Mouse (Mus musculus): Measurements from ENCODE around the gene Acap1. TPM values are rescaled to one million over a fixed set of nuclear protein-coding genes. Genes with fewer than 3 reads are reported as not detected.

Acap1 gene
- total RNA-seq, 1 experiment from 2014 or later, result 81.7 TPM

DNA sequence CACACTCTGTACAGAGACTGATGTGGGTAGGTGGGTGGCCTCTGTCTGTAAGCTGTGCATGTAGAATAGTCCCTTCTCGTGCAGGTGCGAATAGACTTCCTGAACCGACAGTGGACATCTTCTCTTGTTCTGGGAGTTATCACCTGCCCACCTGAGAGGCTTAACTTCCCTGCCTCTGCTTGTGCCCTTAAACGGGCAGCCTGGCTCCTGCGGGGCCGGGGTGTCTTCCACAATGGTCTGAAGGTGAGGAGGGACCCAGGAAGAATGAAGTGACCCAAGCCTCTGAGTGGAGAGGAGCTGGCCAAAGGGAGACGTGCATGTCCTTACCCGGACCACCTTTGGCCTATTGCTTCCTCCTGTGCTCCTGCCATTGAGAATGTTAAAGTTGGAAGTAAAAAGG, 14.8 kb upstream of the Acap1 start:
- ATAC-seq (replicated peaks; ENCODE audit: low read depth, poor library complexity, severe bottlenecking), result no peak

DNA sequence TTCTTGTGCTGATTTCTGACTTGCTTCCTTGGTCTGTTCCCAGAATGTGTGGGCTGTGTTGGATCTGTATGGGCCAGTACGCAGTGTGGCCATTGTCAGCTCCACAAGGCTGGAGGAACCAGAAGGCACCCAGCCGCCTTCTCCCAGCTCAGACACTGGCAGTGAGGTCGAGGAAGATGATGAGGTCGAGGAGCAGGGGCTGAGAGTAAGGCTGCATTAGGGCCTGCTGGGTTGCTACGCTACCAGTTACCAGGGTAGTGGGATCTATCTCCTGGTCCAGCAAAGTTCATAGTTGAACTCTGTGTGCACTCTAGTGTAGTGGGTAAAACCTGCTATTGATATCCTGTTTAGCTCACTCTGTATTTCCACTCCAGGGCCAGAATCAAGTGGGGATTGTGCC, 13.8 kb upstream of the Acap1 start:
- ATAC-seq (replicated peaks; ENCODE audit: low read depth, poor library complexity, severe bottlenecking), result no peak

DNA sequence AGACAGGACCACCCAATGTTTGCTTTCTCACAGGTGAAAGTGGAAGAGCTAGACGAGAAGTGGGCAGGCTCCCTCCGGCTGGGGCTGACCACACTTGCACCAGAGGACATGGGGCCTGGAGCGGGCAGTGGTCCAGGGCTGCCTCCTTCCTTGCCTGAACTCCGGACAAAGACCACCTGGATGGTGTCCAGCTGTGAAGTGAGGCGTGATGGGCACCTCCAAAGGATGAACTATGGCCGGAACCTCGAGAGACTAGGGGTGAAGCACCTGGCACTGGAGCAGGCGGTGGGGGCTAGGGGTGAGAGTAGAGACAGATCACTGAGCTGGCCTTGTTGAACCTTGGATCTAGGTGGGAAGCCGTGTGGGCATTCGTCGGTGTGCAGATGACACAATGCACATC, 13.3 kb upstream of the Acap1 start:
- no peak for ATAC-seq (replicated peaks; ENCODE audit: low read depth, poor library complexity, severe bottlenecking)

DNA sequence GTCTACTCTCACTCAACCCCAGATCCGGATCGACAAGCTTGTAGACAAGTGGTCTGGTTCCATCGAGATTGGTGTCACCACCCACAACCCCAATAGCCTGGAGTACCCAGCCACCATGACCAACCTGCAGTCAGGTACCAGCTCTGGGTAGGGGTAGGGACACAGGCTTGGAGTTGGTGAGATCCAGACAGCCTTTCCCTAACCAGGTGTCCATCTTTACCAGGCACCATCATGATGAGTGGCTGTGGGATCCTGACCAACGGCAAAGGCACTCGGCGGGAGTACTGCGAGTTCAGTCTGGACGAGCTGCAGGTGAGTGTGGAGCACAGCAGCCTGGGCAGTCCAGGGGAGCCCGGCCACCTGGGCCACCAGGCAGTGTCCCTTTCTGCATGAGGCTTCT, 9.0 kb upstream of the Acap1 start:
- ATAC-seq (replicated peaks; ENCODE audit: low read depth, poor library complexity, severe bottlenecking), result no peak

DNA sequence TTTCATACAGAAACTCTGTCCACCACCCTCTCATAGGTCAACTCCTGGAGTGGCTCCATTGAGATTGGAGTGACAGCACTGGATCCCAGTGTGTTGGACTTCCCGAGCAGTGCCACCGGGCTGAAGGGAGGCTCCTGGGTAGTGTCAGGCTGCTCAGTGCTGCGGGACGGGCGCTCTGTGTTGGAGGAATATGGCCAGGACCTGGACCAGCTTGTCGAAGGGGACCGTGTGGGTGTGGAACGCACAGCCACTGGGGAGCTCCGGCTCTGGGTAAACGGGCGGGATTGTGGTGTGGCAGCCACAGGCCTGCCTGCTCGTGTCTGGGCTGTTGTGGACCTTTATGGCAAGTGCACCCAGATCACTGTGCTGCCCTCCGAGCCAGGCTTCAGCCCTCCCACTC, 7.6 kb upstream of the Acap1 start:
- no peak for ATAC-seq (replicated peaks; ENCODE audit: low read depth, poor library complexity, severe bottlenecking)

DNA sequence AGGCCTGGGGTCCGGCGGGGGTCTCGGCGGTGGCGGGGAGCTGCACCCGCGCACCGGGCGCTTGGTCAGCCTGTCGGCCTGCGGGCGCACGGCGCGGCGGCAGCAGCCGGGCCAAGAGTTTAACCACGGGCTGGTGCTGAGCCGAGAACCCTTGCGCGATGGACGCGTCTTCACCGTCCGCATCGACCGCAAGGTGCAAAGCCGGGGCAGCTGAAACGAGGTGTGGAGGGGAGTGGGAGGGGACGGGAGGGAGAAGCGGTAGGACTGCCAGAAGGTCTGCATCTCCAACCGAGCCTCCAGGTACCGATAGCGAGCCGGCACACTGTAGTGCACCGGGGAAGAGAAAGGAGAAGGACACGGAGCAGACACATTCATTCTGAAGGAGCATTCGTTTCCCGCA, 6.7 kb upstream of the Acap1 start:
- ATAC-seq (replicated peaks; ENCODE audit: low read depth, poor library complexity, severe bottlenecking), result no peak

DNA sequence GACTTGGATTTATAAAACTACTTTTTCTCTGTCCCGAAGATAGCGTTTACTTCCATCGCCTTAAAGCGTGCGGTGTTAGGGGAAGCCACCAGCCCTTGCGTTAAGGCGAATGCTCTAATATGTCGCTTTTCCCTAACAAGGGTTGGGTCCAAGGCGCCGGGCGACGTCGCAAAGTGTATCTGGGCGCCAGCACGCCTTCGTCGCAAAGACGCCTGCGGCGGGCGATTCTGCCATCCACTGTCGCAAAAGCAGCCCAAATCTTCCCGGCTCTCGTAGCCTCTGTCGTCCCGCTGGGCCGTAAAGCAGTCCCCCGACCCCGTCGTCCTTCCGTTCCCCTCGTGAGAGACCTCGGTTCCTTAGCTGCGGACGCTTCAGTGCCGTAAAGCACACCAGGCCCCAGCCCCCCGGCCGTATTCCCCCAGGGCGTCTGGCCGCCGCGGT, 6.1 kb upstream of the Acap1 start:
- ATAC-seq (replicated peaks; ENCODE audit: low read depth, poor library complexity, severe bottlenecking), result peak; percentile 85

DNA sequence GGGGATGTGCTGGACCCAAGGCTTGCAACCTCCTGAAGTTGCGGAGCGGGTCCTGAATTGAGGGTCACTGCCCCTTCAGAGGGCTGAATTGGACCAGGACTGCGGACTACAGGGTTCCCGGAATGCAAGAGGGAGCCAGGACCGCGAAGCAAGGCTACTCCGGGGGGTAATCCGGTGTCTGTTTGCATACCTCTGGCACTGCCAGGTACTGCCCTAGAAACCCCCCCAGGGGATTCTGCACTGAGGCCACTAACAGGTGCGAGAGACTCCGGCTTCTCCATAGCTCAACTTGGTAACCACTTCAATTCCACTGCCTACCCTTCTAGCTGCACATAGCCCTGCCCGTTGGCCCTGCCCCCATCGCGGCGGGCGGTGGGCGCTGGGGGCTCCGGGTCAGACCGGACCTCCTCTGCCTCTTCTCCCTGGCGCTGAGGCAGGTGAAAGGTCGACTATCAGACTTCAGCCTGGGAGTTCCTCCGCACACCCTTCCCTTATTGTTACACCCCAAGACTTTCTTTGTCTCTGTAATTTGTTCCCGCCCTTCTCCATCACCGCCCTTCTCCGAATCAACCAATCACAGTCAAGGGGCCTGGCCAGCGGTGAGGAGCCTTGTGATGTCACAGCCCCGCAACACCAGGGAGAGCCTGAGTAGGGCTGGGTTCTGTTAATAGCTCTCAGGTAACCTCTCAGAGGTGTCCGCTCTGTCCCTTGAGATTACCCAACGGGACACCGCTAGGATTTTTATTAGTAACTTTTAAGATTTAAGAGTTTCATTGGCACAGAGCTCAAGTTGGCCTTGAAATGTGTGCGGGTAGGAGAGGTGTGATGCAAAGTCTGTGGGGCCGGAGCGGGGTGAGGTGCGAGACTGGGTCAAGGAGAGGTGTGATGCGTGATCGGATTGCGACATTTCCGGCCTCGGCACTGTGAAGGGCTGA, 5.4 kb upstream of the Acap1 start, which contains the start of the genes 2810408A11Rik and Neurl4:
2810408A11Rik (minus strand) TSS at position 517 of the 935 bp plus-strand sequence.
Neurl4 (plus strand) TSS at position 602 of the 935 bp plus-strand sequence.
- ATAC-seq (replicated peaks; ENCODE audit: low read depth, poor library complexity, severe bottlenecking), result peak; percentile 82

DNA sequence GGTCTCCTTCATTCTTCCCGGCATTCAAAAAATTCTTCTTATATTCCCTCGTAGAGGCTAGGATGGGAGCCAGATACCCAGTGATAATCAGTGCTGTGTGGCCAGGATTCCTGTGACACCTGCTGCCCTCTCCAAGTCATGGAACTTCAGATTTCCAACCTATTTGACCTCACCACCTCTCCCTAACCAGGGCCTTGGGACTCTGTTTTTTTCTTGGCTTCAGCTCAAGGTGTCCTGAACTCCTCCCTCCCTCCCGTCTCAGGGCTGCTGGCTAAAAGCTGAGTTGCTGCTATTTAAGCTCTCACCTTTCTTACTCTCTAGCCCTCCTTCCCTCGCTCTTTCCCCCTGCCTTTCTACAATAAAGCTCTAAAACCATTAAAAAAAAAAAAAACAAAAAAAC, 4.5 kb upstream of the Acap1 start:
- no peak for ATAC-seq (replicated peaks; ENCODE audit: low read depth, poor library complexity, severe bottlenecking)

DNA sequence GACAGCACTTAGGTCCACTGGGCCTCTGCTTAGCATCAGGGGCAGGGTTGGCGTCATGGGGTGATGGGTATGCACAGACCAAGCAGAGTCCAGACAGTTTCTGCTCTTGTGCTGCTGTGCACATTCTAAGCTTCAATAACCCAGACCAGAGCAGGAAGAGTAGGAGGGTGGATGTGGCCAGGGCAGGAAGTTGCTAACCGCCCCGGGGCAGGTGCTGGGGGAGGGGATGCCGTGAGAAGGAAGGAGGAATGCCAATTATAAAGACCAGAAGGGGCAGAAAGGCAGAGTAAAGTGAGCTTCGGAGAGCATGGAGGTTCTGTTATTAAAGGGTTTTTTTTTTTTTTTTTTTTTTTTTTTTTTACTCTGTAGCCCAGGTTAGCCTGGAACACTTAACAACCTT, 668 bp downstream of the Acap1 start:
- peak; percentile 84 for ATAC-seq (replicated peaks; ENCODE audit: low read depth, poor library complexity, severe bottlenecking)

DNA sequence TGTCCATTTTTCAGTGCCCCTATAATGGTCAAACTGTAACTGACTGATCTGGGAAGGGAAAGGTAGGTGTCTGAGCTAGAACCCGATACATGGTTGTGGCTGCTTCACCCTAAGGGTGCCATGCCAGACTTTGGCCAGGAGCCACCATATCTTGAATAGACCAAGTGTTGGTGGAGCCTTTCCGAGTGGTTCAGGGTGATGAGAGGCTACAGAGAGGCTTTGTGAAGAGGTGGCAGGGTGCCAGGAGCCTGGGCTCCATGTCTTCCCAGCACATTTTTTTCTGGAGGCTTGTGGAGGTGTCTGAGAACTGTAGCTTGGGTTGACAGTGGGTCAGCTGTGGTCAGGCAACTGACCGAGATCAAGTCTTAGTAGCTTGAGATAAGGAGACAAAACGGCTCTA, 3.9 kb downstream of the Acap1 start:
- no peak for ATAC-seq (replicated peaks; ENCODE audit: low read depth, poor library complexity, severe bottlenecking)

DNA sequence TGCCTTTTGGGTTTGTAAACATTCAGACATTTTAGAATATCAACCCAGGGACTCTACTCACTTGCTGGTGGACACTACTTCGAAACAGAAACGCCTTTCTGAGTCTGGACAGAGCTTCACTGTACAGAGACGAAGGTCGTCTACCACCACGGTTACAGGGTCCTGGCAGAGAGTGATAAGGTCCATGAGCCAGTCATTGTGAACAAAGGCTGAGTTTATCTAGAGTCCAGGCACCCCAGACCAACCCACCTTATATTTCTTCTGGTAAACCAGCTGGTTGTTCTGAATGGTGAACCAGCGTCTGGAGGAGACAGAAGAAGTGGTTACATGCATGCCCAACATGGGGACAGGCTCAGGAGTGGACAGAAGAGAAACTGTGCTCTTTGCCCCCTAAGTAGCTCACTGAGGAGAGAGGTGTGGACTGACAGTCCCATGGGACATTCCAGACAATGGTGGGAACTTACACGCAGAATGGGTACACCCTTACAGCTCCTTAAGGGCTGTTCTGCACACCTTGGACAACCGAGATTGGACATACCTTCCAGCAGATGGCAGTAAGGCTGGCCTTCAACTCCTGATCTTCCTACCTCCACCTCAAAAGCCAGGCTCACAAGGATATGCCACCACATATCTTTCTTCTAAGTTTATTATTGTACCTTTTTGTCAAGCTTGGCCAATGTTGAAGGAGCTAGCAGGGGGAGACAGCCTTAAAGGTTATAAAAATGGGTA, 8.3 kb downstream of the Acap1 start:
- no peak; the same call in 1 of the 2 replicates for ATAC-seq (replicated peaks; ENCODE audit: low read depth, poor library complexity, severe bottlenecking)

DNA sequence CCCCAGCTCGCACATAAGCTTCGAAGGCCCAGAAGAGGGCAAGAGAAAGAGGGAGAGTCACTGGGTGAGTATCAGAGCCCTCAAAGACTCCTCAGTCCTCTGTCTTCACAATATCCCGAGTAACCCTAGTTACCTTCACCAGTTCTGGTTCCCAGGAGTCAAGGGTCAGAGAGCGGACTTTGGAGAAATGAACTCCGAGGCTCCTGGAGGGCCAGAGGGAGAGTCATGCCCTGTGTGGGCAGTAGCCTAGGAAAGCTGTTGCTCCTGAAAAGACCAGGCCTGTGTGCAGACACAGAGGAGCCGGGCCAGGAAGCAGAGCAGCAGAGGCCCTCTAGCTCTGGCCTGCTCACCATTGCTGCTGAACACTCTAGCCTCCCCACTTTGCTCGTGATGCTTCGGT, 10.7 kb downstream of the Acap1 start:
- ATAC-seq (replicated peaks; ENCODE audit: low read depth, poor library complexity, severe bottlenecking), result no peak

DNA sequence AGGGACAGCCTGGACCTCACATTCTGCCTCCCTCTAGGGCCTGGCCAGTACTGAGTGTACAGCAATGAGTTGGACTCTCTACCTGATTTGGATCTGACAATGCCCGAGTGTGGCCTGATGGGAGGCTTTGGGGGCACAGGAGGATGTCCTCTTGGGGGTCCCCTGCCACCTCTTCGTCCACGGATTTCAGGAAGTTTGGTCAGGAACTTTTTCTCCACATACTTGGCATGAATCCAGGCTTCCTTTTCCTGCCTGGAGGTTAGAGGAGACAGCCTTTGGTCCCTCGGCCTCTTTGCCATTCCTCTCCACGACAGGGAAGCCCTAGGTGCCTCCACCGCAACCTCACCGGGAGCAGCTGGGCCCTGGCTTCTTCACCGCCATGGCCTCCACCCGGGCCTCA, 11.1 kb downstream of the Acap1 start:
- no peak for ATAC-seq (replicated peaks; ENCODE audit: low read depth, poor library complexity, severe bottlenecking)

DNA sequence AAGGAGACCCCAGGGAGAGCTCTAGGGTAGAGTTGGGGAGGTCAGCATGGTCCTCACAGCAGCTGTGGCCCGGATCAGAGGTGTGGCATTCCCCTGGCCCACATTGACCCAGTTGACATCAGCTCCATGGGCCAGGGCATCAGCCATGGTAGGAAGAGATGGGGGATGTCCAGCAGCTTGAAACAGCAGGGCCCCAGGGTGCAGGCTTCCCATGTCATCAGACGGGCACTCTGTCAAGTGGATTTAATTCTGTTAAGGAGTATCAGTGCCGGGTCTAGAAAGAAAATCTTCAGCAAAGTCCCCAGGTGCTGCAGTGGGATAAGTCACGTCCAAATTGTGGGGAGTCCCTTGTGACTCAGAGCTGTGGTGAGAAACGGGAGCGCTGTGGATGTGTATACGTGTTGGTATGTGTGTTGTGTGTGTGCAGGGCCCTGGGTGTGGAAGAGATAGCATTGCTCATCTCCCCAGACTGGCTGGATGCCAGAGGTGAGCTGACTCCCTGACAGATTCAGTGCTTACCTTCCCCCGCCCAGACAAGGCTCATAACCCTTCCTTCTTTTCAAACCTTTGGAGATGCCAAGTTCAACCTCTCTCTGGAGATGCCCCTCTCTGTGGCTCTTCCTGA, 11.7 kb downstream of the Acap1 start:
- ATAC-seq (replicated peaks; ENCODE audit: low read depth, poor library complexity, severe bottlenecking), result no peak

DNA sequence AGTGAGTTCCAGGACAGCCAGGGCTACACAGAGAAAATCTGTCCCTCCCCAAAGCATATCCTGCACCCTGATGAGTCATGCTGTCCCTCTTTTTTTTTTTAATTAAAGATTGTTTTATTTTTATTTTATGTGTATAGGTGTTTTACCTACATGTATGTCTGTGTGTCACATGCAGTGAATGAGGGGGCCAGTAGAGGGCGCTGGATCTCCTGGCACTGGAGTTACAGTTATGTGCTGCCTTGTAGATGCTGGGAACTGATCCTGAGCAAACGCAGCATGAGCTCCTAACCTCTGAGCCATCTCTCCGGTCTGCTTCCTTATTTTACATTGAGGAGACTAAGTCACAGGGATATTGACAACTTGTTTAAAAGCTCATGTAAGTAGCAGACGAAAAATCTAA, 12.3 kb downstream of the Acap1 start:
- no peak for ATAC-seq (replicated peaks; ENCODE audit: low read depth, poor library complexity, severe bottlenecking)

DNA sequence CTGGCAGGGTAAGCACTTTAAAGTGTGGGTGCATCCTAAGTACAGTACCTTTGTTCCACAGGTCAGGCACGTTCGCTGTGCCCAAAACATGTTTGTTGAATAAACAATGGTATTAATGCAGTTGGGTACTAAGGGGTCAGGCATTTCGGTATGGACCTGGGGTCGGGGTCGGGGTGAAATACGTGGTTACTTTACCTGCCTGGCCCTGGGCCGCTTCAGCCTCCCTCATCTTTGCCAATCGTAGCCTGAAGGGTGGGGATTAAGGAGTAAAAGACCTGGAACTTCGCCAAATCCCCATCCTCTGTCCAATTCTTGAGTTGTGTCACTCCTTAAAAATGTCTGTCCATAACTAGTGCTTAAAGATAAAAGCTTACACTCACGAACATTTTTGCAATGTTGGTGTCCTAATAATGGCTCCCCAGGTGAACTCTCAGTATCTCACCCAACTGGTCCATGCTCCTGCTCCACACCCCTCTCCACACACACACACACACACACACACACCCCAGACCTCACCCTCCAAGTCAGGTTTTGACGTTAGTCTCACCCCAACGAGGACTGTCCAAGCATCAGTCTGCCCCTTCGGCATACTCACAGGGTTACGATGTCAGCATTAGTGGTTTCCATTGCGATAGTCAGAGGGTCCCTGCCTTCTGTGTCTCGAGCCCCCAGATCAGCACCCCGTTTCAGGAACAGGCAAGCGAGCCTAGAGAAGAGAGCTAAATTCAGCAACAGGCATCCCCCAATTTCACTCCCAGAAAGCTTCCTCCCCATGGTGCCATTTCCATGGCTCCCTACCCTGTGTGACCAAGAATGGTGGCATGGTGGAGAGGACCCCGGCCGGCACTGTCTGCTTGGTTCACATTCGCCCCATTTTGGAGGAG, 13.3 kb downstream of the Acap1 start:
- ATAC-seq (replicated peaks; ENCODE audit: low read depth, poor library complexity, severe bottlenecking), result no peak

DNA sequence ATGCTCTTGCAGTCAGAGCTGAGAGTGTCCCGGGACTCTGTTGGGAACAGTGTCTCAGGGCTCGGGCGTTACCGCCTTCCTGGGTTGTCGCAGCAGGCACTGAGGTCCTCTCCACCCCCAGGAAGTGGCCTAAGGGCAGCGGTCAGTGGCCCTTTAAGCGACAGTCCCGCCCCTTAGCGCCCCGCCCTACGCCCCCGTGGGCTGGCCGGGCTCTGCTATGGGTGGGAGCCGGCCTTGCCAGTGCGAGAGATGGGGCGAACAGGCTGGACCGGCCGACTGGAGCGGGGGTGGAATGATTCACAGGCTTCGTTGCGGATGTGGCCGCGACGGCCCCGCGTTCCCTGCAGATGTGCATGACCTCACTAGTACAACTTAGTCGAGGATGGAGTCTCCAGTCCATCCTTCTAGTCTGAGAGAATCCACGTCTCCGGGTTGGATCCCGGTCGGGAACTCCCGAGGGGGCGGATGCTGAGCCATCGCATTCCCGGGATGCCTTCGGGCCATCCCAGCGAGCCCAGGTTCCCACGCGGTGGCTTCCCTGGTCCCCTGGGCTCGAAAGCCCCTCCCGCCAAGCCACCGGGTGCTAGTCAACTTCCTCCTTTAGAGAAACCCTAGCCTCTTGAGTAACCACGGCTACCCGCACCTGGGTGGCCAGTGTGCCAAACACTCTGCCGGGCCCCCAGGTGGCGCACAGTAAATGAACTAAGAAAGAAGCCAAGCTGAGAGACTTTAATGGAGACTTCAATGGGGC, 14.3 kb downstream of the Acap1 start, which contains the start of gene Kctd11:
Kctd11 (minus strand) TSS at position 554 of the 751 bp plus-strand sequence.
- ATAC-seq (replicated peaks; ENCODE audit: low read depth, poor library complexity, severe bottlenecking), result peak; percentile 54

DNA sequence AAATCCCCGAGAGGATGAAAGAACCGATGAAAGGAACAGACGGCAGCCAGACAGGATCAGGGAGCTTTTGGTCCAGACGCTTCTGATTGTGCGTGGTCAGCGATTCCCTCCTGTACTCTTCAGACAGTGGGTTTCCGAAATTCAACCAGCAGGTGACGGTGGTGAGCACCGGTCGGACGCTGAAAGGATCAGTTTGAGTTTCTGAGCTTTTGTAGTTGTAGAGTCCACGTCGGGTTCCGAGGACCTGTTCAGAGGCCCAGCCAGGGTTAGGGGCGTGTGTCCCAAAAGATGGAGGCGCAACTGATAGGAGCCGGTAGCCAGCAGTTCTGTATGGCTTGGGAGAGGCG, 14.9 kb downstream of the Acap1 start:
- ATAC-seq (replicated peaks; ENCODE audit: low read depth, poor library complexity, severe bottlenecking), result peak; percentile 23
